Mouse (Mus musculus) leukemia stem cell, adult 10-12 weeks (primary cell): ENCODE results near the gene Ints2. TPM values are rescaled to one million over a fixed set of nuclear protein-coding genes. Genes with fewer than 3 reads are reported as not detected.

Experiments used
- polyA plus RNA-seq: library from polyadenylated mRNA; stranded (reverse); fragments of >175 nt; gene quantifications from 2 replicates; pipeline ENCODE4 v1.2.3, GENCODE M21; 2012; ENCODE audit warnings: low replicate concordance

The Ints2 gene
- polyA plus RNA-seq = 0.12 and 4.7 TPM in 2 replicates

DNA sequence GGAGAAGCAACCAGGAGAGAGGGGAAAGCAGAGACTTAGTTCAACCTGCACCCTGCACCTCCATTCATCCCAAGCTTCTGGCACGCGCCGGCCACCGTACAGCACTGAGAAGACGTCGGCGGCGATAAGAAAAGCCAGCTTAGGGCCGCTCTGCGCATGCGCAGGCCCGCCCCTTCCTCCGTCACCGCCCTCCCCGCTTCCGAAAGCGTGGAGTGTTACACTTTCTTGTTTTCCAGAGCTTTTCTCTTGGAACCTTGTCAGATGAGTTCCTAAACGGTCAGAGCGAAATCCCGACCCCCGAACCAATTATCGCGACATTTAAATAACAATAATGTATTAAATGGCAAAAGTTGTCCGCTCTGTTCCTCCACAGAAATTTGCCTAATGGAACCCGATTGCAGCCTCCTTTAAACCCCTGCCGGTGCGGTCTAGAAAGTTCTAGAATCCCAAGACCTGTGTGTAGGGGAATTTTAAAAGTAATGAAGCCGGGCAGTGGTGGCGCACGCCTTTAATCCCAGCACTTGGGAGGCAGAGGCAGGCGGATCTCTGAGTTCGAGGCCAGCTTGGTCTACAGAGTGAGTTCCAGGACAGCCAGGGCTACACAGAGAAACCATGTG is at the start of gene Ints2:
Ints2 (minus strand) TSS at position 116 of the 617 bp plus-strand sequence.

GRCm38 (mm10) chr11:86201037-86201786 is 56.2 kb downstream of the Ints2 start, which contains the start of gene Brip1:
Gene Brip1 (minus strand): TSS chr11:86201193.

Other genes with a start within 250 kb of the Ints2 start
- gene Brip1, start 56.4 kb downstream of the Ints2 start, polyA plus RNA-seq = 0.12 and 0.51 TPM in 2 replicates
- gene Med13, start 100.0 kb upstream of the Ints2 start, polyA plus RNA-seq = 0.47 and 7.4 TPM in 2 replicates
- gene Rnft1, start 227.1 kb upstream of the Ints2 start, polyA plus RNA-seq = 1.9 and 2.3 TPM in 2 replicates